Mouse (Mus musculus): ENCODE data around the gene Egr2.

DNA sequence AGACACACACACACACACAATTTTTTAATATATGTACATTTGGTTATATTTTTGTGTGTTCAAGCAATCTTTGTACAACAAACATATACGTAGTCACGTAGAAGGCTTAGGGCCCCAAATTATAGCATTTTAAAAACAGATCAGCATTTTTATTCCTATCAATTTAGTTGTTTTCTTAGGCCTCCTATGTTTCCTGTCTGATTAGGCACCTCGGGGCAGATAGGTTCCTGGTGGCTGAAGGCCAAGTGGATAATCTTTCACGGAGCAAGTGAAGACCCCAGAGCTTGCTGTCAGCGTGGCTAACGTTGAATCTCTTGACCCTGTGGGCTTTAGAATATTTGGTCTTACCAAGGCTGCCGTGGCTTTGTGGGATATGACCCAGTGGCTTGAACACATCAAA is 34.3 kb downstream of the Egr2 start:
- TF ChIP-seq CTCF (IDR thresholded peaks at IDR 0.05; ENCODE audit: insufficient read depth, low read length) = no peak
- TF ChIP-seq POLR2A (IDR thresholded peaks at IDR 0.05; ENCODE audit: borderline replicate concordance, extremely low read depth, low read depth, low read length) = no peak

Data from lung, adult 2 months (tissue).